Mouse (Mus musculus) lung, postnatal 0 days (tissue): ENCODE results near the gene Eef1akmt2. TPM values are rescaled to one million over a fixed set of nuclear protein-coding genes. Genes with fewer than 3 reads are reported as not detected.

Source experiments
- ATAC-seq: fragments of 200-750 bp; cut with Nextera tagmentation; 2 replicates; pipeline ENCODE4 v1.8.0; 2017; ENCODE audit warnings: moderate library complexity
- DNase-seq: peaks from one replicate; pipeline ENCODE4 v3.0.0-alpha.2; 2016; ENCODE audit warnings: low spot score
- H3K27ac ChIP-seq: fragments of 300-500 bp; sonication (generic); 2 replicates; pipeline ENCODE4 v1.5.1; 2014; ENCODE audit warnings: antibody characterized with exemption, mild to moderate bottlenecking, low read length, mixed read lengths
- H3K27me3 ChIP-seq: fragments of 300-500 bp; sonication (generic); replicated peaks from 2 replicates; pipeline ENCODE4 v1.6.1; 2014; ENCODE audit warnings: low read length, mixed read lengths; ENCODE audit not compliant: insufficient read depth
- H3K36me3 ChIP-seq: fragments of 300-500 bp; sonication (generic); 2 replicates; pipeline ENCODE4 v1.6.1; 2014; ENCODE audit warnings: low read length, mixed read lengths; ENCODE audit not compliant: insufficient read depth
- H3K4me1 ChIP-seq: fragments of 300-500 bp; sonication (generic); 2 replicates; pipeline ENCODE4 v1.6.1; 2014; ENCODE audit warnings: antibody characterized with exemption, low read depth, low read length, mixed read lengths; ENCODE audit not compliant: insufficient read depth
- H3K4me2 ChIP-seq: fragments of 300-500 bp; sonication (generic); replicated peaks from 2 replicates; pipeline ENCODE4 v1.6.1; 2014; ENCODE audit warnings: low read depth, mild to moderate bottlenecking, low read length, moderate library complexity, mixed read lengths
- H3K4me3 ChIP-seq: fragments of 300-500 bp; sonication (generic); 2 replicates; pipeline ENCODE4 v1.5.1; 2014; ENCODE audit warnings: low read depth, low read length
- H3K9ac ChIP-seq: fragments of 300-500 bp; sonication (generic); replicated peaks from 2 replicates; pipeline ENCODE4 v1.6.1; 2014; ENCODE audit warnings: low read depth, mild to moderate bottlenecking
- H3K9me3 ChIP-seq: fragments of 300-500 bp; sonication (generic); 2 replicates; pipeline ENCODE4 v1.6.1; 2016; ENCODE audit warnings: low read length, mixed read lengths
- CTCF ChIP-seq: IDR thresholded peaks from 2 replicates; pipeline ENCODE4 v1.5.1; 2016; ENCODE audit warnings: antibody characterized with exemption, mild to moderate bottlenecking
- EP300 ChIP-seq: IDR thresholded peaks from 2 replicates; pipeline ENCODE4 v1.6.1; 2016; ENCODE audit warnings: antibody characterized with exemption, mild to moderate bottlenecking, control low read depth
- WGBS: fragments of 180-500 bp; shearing (Covaris S2); extraction: QIAGEN DNeasy Blood & Tissue Kit; methylation state at CpG from one replicate; pipeline ENCODE4 v1.1.7; 2014; 5-methylcytosine and 5-hydroxymethylcytosine counted together
- polyA plus RNA-seq: library from polyadenylated mRNA; unstranded; fragments of >200 nt; fragmentation: Nextera tagmentation; extraction: Ambion mirVana; gene quantifications from 2 replicates; pipeline ENCODE4 v1.2.1, GENCODE M21; 2015

Gene Eef1akmt2
- polyA plus RNA-seq, 1 experiment from 2014 or later, result 34.5 TPM

- no peak for ATAC-seq
- TF ChIP-seq EP300 (no peak), CTCF (no peak)
- Histone ChIP-seq H3K27me3 (no peaks in the 10 kb centered on the region), H3K27ac (no peak overlapping the region), H3K36me3 (peaks cover 2% of the 10 kb centered on the region; the same call in 1 of the 2 replicates), H3K9me3 (no peaks in the 10 kb centered on the region), H3K4me2 (no peak overlapping the region), H3K4me3 (no peak overlapping the region), H3K9ac (no peak overlapping the region), H3K4me1 (no peaks in the 10 kb centered on the region)
- WGBS, result 62% methylated on average over 4 of the region's 4 CpGs
- DNase-seq, result no peak
Observed at GRCm38 (mm10) chr7:132888518-132889249, 36.2 kb upstream of the Eef1akmt2 start.

DNA sequence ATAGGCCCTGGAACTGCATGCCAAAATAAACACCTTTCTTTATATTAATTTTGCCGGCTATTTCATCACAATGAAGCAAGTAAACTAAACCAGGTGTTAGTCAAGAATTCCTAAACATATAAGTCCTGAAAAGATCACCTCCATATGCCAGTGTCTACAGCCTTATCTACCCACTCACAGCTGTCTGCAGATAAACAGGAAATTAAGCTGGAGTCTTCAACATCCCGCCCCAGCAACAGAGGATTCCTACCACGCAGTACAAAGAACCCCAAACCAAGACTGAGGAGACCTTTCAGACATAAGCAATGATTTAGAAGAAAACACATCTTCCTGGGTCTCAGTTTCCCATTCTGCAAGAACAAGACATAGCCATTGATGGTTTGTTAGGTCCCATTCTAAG, 35.6 kb upstream of the Eef1akmt2 start:
- no peak for ATAC-seq
- Histone ChIP-seq H3K9ac (no peak overlapping the region), H3K4me2 (no peak overlapping the region), H3K36me3 (peaks cover 8% of the 10 kb centered on the region; the same call in 1 of the 2 replicates), H3K27me3 (no peaks in the 10 kb centered on the region), H3K4me1 (no peaks in the 10 kb centered on the region), H3K4me3 (no peak overlapping the region), H3K9me3 (no peaks in the 10 kb centered on the region), H3K27ac (no peak overlapping the region)
- TF ChIP-seq EP300, result no peak
- DNase-seq, result peak; percentile 9
- WGBS, result 33% methylated on average over 3 of the region's 3 CpGs

DNA sequence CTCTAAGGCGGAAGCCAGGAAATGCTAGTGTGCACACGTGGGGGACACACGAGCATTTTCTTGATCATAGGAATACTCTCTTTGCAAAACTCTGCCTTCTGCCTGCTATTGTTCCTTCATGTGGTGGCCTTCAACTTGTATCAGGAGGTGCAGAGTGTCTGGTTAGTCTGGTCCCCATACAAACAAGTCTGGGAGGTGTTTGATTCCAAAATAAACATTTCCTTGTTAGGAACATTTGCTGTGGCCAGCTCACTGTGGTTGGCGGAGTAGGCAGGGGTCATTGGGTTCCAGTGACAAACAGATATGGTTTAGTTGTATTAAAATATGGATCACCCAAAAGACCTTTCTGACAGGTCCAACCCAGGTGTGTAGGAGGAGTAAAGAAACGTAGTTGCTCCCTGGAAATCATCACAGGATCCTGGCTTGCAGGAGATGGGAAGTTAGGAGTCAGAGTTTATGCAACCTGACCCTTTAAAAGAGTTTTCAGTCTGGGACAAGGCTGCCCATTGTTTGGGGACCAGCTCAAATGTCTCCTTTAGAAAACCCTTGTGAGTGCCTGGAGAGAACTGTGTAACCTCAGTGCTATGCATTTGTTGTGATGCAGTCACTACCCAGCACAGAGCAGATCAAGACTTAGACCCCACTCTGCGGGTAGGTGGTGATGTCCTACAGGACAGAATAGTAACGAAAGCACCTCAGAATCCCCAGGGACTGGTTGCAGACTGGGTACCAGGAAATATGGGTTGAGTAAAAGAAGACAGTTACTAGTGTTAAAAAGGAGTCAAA, 34.7 kb upstream of the Eef1akmt2 start:
- Histone ChIP-seq H3K9ac (no peak overlapping the region), H3K4me3 (no peak overlapping the region), H3K27ac (no peak overlapping the region), H3K9me3 (no peaks in the 10 kb centered on the region), H3K36me3 (peaks cover 11% of the 10 kb centered on the region; the same call in 1 of the 2 replicates), H3K4me1 (no peaks in the 10 kb centered on the region), H3K4me2 (no peak overlapping the region), H3K27me3 (no peaks in the 10 kb centered on the region)
- TF ChIP-seq EP300 (no peak), CTCF (no peak)
- DNase-seq (peak; percentile 11), ATAC-seq (peak; percentile 26; the same call in 1 of the 2 replicates)
- WGBS, result 45% methylated on average over 7 of the region's 7 CpGs

DNA sequence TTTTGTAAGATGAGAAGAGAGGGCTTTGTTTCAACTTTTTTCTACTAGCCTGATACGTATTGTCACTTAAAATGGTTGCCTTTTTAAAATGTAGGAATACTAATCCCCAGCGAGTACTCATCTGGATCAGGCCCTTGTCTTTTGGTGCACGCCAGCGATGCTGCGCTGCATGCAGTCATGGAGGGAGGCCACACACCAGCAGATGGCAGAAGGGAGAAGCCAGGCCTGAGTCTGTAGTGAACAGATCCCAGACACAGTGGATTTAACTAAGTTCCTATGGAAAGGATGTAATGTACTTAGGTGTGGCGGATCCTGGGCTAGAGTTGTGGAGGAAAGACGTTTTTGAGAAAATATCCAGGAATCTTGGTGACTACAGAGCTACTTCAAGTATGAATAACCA, 31.6 kb upstream of the Eef1akmt2 start:
- H3K9me3 ChIP-seq, result no peaks in the 10 kb centered on the region
- H3K4me1 ChIP-seq, result no peaks in the 10 kb centered on the region
- no peak overlapping the region for H3K4me3 ChIP-seq
- H3K4me2 ChIP-seq, result no peak overlapping the region
- TF ChIP-seq EP300 (no peak), CTCF (peak; percentile 58)
- 92% methylated on average over 7 of the region's 7 CpGs for WGBS
- no peaks in the 10 kb centered on the region for H3K27me3 ChIP-seq
- DNase-seq (no peak), ATAC-seq (no peak)
- no peak overlapping the region for H3K27ac ChIP-seq
- peaks cover 30% of the 10 kb centered on the region; the same call in 1 of the 2 replicates for H3K36me3 ChIP-seq
- H3K9ac ChIP-seq, result no peak overlapping the region

DNA sequence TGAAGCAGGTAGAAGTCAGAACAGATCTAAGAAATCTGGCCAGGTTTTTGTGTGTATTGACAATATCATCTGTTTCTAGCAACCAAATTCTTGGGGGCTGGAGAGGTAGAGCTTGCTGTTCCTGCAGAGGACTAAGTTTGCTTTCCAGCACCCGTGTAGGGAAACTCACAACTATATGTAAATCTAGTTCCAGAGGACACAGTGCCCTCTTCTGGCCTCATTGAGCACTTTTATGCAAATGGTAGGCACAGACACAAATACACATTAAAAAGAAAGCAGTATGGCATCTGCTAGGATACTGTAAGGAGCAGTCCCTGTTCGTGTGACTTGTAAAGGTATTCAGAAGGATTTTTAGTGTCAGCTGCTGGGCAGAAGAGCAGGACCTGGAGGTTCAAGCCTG, 29.9 kb upstream of the Eef1akmt2 start:
- peak; percentile 13 for DNase-seq
- no peak overlapping the region for H3K27ac ChIP-seq
- no peak overlapping the region for H3K4me3 ChIP-seq
- 50% methylated on average over 2 of the region's 2 CpGs for WGBS
- peaks cover 36% of the 10 kb centered on the region; the same call in 1 of the 2 replicates for H3K36me3 ChIP-seq
- H3K9ac ChIP-seq, result no peak overlapping the region
- no peak for TF ChIP-seq EP300
- TF ChIP-seq CTCF, result peak; percentile 50
- H3K4me1 ChIP-seq, result no peaks in the 10 kb centered on the region
- ATAC-seq, result no peak
- H3K4me2 ChIP-seq, result no peak overlapping the region
- H3K27me3 ChIP-seq, result no peaks in the 10 kb centered on the region
- H3K9me3 ChIP-seq, result no peaks in the 10 kb centered on the region

DNA sequence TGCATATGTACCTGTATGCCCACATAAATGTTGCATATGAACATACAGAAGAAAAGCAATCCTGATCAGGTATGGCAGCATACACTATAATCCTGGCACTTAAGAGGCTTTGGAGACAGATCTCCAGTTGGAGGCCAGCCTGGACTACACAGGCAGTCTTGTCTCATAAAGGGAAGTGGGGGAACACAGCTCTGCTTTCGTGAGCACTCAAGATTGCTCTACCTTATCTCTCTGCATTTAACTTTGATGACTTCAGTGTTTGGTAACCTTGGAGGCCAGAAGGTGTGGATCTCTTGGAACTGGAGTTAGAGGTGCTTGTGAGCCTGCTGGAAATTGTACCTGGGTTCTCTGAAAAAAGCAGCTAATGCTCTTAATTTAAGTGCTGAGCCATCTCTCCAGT, 27.8 kb upstream of the Eef1akmt2 start:
- no peaks in the 10 kb centered on the region for H3K27me3 ChIP-seq
- DNase-seq (no peak), ATAC-seq (no peak)
- H3K9ac ChIP-seq, result no peak overlapping the region
- H3K4me1 ChIP-seq, result no peaks in the 10 kb centered on the region
- WGBS, result 80% methylated on average over 1 of the region's 1 CpGs
- TF ChIP-seq EP300 (no peak), CTCF (no peak)
- H3K4me3 ChIP-seq, result no peak overlapping the region
- H3K36me3 ChIP-seq, result peaks cover 51% of the 10 kb centered on the region; the same call in 1 of the 2 replicates
- no peaks in the 10 kb centered on the region for H3K9me3 ChIP-seq
- no peak overlapping the region for H3K27ac ChIP-seq
- H3K4me2 ChIP-seq, result no peak overlapping the region
